Mouse (Mus musculus): ENCODE data around the gene A830031A19Rik. TPM values are rescaled to one million over a fixed set of nuclear protein-coding genes. Genes with fewer than 3 reads are reported as not detected.

Gene A830031A19Rik
- polyA plus RNA-seq, 1 experiment, result not detected

DNA sequence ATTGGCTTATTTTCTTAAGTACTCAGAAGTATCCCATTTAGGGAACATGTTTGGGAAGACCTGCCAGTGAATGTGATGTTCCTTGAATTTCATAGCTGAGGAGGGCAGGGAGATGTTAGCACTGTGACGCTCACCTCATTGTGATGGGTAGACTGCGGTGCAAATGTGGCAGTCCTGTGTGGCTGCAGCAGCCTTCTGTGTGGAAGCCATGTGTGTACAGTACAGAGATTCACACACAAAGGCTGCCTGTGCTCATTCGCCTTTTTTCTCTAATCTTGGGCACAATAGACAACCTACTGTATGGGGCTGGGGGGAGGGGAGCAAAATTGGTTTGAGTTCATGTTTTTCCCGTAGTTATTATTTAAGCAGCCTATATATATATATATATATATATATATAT is 9.7 kb upstream of the A830031A19Rik start:
- TF ChIP-seq POLR2A (IDR thresholded peaks at IDR 0.05; ENCODE audit: insufficient read depth, low read length), result no peak
- no peak for TF ChIP-seq CTCF (IDR thresholded peaks at IDR 0.05; ENCODE audit: low read depth, low read length)
- TF ChIP-seq EP300 (IDR thresholded peaks at IDR 0.05; ENCODE audit: insufficient read depth, low read depth, low read length), result no peak
- Histone ChIP-seq H3K27ac (ENCODE audit: insufficient read depth, low read length) (no peak overlapping the region), H3K9me3 (replicated peaks; ENCODE audit: control insufficient read depth, insufficient read depth, low read length, poor library complexity, severe bottlenecking) (no peaks in the 10 kb centered on the region), H3K9ac (ENCODE audit: low read depth, poor library complexity, severe bottlenecking) (no peak overlapping the region), H3K4me1 (ENCODE audit: control insufficient read depth, insufficient read depth, low read length) (peaks cover 2% of the 10 kb centered on the region), H3K27me3 (ENCODE audit: control insufficient read depth, insufficient read depth, low read length, poor library complexity, severe bottlenecking) (peaks cover 21% of the 10 kb centered on the region), H3K36me3 (ENCODE audit: control insufficient read depth, insufficient read depth, low read length, poor library complexity, severe bottlenecking) (no peaks in the 10 kb centered on the region), H3K4me3 (ENCODE audit: low read depth, low read length) (no peak overlapping the region)

DNA sequence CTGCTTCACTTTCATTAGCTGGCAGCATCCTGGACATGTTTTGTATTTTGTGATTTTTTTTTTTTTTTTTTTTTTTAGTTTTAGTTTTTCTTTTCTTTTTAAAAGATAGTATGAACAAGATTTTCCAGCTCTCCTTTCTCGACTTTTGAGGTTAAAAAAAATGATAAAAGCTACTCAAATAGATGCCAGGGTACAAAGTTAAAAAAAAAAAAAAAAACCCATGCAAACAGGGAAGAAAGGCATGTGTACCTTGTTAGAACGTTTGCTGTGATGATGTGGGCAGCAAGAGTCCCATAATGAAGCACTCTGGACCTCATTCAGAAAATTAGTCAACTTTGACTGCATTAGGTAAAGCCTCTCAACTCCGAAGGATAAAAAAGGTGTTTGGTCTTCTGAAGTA is 9.2 kb upstream of the A830031A19Rik start:
- Histone ChIP-seq H3K9ac (ENCODE audit: low read depth, poor library complexity, severe bottlenecking) (no peak overlapping the region), H3K27me3 (ENCODE audit: control insufficient read depth, insufficient read depth, low read length, poor library complexity, severe bottlenecking) (peaks cover 23% of the 10 kb centered on the region), H3K4me3 (ENCODE audit: low read depth, low read length) (no peak overlapping the region), H3K36me3 (ENCODE audit: control insufficient read depth, insufficient read depth, low read length, poor library complexity, severe bottlenecking) (no peaks in the 10 kb centered on the region), H3K27ac (ENCODE audit: insufficient read depth, low read length) (no peak overlapping the region), H3K4me1 (ENCODE audit: control insufficient read depth, insufficient read depth, low read length) (peaks cover 2% of the 10 kb centered on the region), H3K9me3 (replicated peaks; ENCODE audit: control insufficient read depth, insufficient read depth, low read length, poor library complexity, severe bottlenecking) (no peaks in the 10 kb centered on the region)
- TF ChIP-seq EP300 (IDR thresholded peaks at IDR 0.05; ENCODE audit: insufficient read depth, low read depth, low read length), result no peak
- TF ChIP-seq CTCF (IDR thresholded peaks at IDR 0.05; ENCODE audit: low read depth, low read length), result no peak

DNA sequence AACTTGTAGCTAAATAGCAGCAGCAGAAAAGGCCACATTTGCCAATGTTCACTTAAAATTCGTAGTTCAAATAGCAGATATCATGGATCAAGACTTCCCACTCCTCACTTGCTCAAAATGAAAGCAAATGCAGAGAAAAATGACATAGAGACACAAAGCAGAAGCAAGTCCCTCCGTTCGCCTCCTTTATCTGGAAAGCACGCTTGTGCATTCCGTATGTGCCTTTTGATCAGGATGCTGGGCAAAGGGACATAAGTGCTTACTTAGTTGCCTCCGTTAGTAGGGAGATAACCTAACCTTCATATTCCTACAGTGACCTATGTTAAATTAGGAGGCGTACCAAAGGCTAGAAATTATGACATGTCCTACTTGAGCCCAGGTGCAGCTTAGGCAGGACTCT is 8.6 kb upstream of the A830031A19Rik start:
- no peaks in the 10 kb centered on the region for H3K9me3 ChIP-seq (replicated peaks; ENCODE audit: control insufficient read depth, insufficient read depth, low read length, poor library complexity, severe bottlenecking)
- H3K4me3 ChIP-seq (ENCODE audit: low read depth, low read length), result no peak overlapping the region
- H3K4me1 ChIP-seq (ENCODE audit: control insufficient read depth, insufficient read depth, low read length), result peaks cover 2% of the 10 kb centered on the region
- no peak for TF ChIP-seq CTCF (IDR thresholded peaks at IDR 0.05; ENCODE audit: low read depth, low read length)
- no peak for TF ChIP-seq POLR2A (IDR thresholded peaks at IDR 0.05; ENCODE audit: insufficient read depth, low read length)
- no peak for TF ChIP-seq EP300 (IDR thresholded peaks at IDR 0.05; ENCODE audit: insufficient read depth, low read depth, low read length)
- no peaks in the 10 kb centered on the region for H3K36me3 ChIP-seq (ENCODE audit: control insufficient read depth, insufficient read depth, low read length, poor library complexity, severe bottlenecking)
- H3K9ac ChIP-seq (ENCODE audit: low read depth, poor library complexity, severe bottlenecking), result no peak overlapping the region
- no peak overlapping the region for H3K27ac ChIP-seq (ENCODE audit: insufficient read depth, low read length)
- H3K27me3 ChIP-seq (ENCODE audit: control insufficient read depth, insufficient read depth, low read length, poor library complexity, severe bottlenecking), result peaks cover 26% of the 10 kb centered on the region

DNA sequence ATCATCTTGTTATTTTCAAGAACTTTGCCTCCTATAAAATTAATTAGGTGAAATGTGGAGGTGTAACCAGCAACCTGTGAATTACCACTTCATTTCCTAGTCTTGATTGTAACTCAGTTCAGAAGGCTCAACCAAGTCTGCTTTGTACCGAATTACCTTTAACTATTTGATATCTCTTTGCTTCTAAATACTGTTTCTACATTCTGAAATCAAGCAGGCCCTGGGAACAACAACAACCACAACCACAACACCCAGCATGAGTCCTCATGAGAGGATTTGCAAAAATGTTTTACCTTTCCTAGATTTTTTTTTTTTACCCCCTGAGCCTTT is 8.2 kb upstream of the A830031A19Rik start:
- Histone ChIP-seq H3K27me3 (ENCODE audit: control insufficient read depth, insufficient read depth, low read length, poor library complexity, severe bottlenecking) (peaks cover 29% of the 10 kb centered on the region), H3K9me3 (replicated peaks; ENCODE audit: control insufficient read depth, insufficient read depth, low read length, poor library complexity, severe bottlenecking) (no peaks in the 10 kb centered on the region), H3K4me1 (ENCODE audit: control insufficient read depth, insufficient read depth, low read length) (peaks cover 2% of the 10 kb centered on the region), H3K9ac (ENCODE audit: low read depth, poor library complexity, severe bottlenecking) (no peak overlapping the region), H3K4me3 (ENCODE audit: low read depth, low read length) (no peak overlapping the region), H3K36me3 (ENCODE audit: control insufficient read depth, insufficient read depth, low read length, poor library complexity, severe bottlenecking) (no peaks in the 10 kb centered on the region), H3K27ac (ENCODE audit: insufficient read depth, low read length) (no peak overlapping the region)
- TF ChIP-seq CTCF (IDR thresholded peaks at IDR 0.05; ENCODE audit: low read depth, low read length) (no peak), POLR2A (IDR thresholded peaks at IDR 0.05; ENCODE audit: insufficient read depth, low read length) (no peak), EP300 (IDR thresholded peaks at IDR 0.05; ENCODE audit: insufficient read depth, low read depth, low read length) (no peak)

DNA sequence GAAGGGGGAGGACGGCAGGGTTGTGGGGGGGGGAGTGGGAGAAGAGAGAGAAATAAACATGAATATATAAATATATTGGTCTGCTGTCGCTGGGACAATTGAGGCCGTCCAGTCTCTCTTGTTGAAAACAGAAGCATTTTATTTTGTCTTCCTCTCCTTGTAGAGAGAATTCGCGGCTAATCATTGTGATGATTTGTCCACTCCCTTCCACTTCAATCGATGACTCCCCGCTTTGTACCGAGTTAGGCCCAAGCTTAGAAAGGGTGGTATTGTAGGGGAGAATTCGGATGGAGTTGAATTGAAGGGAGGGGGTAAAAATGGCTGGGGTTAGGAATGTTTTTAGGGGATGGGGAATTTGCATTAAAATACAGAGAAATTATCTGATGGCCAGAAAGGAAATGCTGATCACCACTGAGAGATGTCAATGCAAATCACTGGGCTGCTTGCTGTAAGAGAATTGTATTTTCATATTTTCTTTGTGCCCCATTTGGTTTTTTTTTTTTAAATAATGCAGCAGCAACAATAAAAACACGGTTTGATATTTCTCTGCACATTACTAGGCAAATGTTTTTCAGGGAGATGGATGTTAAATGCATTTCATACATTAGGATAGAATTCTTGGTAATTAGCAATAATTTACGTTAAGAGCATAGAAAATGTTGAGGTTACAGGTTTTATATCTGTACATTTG is 7.7 kb upstream of the A830031A19Rik start:
- no peaks in the 10 kb centered on the region for H3K9me3 ChIP-seq (replicated peaks; ENCODE audit: control insufficient read depth, insufficient read depth, low read length, poor library complexity, severe bottlenecking)
- TF ChIP-seq CTCF (IDR thresholded peaks at IDR 0.05; ENCODE audit: low read depth, low read length) (no peak), POLR2A (IDR thresholded peaks at IDR 0.05; ENCODE audit: insufficient read depth, low read length) (no peak), EP300 (IDR thresholded peaks at IDR 0.05; ENCODE audit: insufficient read depth, low read depth, low read length) (no peak)
- peaks cover 31% of the 10 kb centered on the region for H3K27me3 ChIP-seq (ENCODE audit: control insufficient read depth, insufficient read depth, low read length, poor library complexity, severe bottlenecking)
- H3K36me3 ChIP-seq (ENCODE audit: control insufficient read depth, insufficient read depth, low read length, poor library complexity, severe bottlenecking), result no peaks in the 10 kb centered on the region
- H3K4me1 ChIP-seq (ENCODE audit: control insufficient read depth, insufficient read depth, low read length), result peaks cover 2% of the 10 kb centered on the region
- no peak overlapping the region for H3K4me3 ChIP-seq (ENCODE audit: low read depth, low read length)
- H3K27ac ChIP-seq (ENCODE audit: insufficient read depth, low read length), result no peak overlapping the region
- peak overlapping the region; percentile 28 for H3K9ac ChIP-seq (ENCODE audit: low read depth, poor library complexity, severe bottlenecking)

DNA sequence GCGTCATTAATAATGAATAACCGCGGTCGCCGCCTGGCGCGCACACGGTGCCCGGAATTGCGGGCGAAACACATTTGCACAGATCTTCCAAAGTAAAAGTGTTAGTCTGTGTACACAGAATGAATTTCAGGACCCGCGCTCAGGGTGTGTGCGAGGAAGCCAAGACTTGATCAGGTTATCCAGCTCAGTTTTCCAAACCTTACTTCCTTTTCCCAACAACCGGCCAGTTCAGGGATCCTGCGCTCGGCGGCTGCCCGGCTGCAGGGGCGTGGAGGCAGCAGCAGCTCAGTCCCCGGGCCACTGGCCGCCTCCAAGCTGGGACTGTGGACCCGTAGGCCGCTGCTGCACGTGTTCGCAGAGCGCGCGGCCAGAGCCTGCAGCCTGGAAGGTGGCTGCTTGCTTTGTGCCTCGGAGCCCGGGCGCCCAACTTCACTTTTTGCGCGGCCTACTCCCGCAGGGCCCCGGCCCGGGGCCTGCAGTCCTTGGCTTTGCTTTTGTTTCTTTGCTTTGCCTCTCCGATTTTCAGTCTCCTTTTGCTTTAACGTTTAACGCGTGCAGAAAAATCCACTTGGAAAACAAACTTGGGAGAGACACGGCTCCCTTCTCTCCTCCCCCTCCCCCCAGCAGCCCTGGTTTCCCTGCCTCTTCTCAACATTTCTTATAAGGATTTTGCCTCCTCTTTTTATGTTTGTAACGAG is 7.0 kb upstream of the A830031A19Rik start:
- peaks cover 2% of the 10 kb centered on the region for H3K4me1 ChIP-seq (ENCODE audit: control insufficient read depth, insufficient read depth, low read length)
- H3K27ac ChIP-seq (ENCODE audit: insufficient read depth, low read length), result no peak overlapping the region
- peaks cover 35% of the 10 kb centered on the region for H3K27me3 ChIP-seq (ENCODE audit: control insufficient read depth, insufficient read depth, low read length, poor library complexity, severe bottlenecking)
- H3K9me3 ChIP-seq (replicated peaks; ENCODE audit: control insufficient read depth, insufficient read depth, low read length, poor library complexity, severe bottlenecking), result no peaks in the 10 kb centered on the region
- H3K36me3 ChIP-seq (ENCODE audit: control insufficient read depth, insufficient read depth, low read length, poor library complexity, severe bottlenecking), result no peaks in the 10 kb centered on the region
- TF ChIP-seq EP300 (IDR thresholded peaks at IDR 0.05; ENCODE audit: insufficient read depth, low read depth, low read length) (no peak), POLR2A (IDR thresholded peaks at IDR 0.05; ENCODE audit: insufficient read depth, low read length) (no peak), CTCF (IDR thresholded peaks at IDR 0.05; ENCODE audit: low read depth, low read length) (no peak)
- H3K9ac ChIP-seq (ENCODE audit: low read depth, poor library complexity, severe bottlenecking), result peak overlapping the region; percentile 28
- peak overlapping the region; percentile 58 for H3K4me3 ChIP-seq (ENCODE audit: low read depth, low read length)

All from ES-Bruce4 (cell line).